Mouse (Mus musculus): Measurements from ENCODE around the gene Tex37.

The Tex37 gene

GRCm38 (mm10) chr6:70880714-70881304 is 37.9 kb downstream of the Tex37 start:
- peak; percentile 57 for DNase-seq (ENCODE audit: low read depth, low spot score)

- no peak for DNase-seq (ENCODE audit: low read depth, low spot score)
These were observed 43.7 kb downstream of the Tex37 start for GRCm38 (mm10) chr6:70875017-70875416.

DNA sequence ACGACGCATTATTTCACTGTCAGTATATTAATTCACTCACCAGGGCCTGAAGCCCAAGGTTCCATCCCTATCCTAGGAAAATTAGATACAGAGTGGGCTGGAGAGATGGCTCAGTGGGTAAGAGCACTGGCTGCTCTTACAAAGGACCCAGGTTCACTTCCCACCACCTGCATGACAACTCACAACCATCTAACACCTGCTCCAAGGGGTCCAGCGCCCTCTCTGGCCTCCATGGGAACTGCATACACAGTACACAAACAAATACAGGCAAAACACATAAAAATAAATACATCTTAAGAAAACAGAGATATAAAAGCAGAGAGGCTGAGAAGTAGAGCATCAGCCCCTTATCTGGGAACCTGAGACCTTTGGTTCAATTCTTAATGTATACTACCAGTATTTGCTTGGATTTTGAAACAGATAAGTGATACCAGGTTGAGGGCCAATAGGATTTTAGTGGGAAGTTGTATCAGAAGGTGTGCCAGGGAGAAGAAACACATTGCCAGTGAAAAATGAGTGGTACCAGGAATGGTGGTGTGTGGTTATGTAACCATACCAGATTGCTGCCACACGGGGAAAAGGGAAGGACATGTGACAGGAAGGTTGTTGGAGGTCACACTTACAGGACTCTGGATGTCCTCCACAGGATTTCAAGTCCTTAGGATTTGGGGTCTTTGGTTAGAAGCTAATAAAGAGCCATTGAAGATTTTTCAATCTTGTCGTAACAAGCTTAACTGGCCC is 44.5 kb downstream of the Tex37 start:
- peak; percentile 6 for DNase-seq (ENCODE audit: low read depth, low spot score)

GRCm38 (mm10) chr6:70872570-70872969 is 46.2 kb downstream of the Tex37 start:
- no peak for DNase-seq (ENCODE audit: low read depth, low spot score)

DNA sequence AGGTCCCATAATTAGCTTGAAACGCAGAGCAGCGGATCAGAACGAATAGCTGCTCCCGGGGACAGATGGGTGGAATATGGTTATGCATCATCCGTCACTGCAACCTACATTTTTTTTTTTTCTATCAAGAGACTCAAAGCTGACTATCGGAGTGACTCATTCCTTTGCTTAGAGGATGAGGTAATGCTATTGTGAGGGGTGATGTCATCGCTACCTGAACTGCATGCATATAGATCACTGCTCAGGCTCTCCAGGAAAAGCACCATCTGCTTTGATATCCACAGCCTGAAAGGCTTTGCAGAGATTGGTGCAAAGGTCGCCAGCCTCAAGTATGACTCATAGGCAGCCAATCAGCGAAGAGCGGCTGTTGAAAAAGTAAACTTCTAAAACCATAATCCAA is 46.6 kb downstream of the Tex37 start:
- DNase-seq (ENCODE audit: low read depth, low spot score): no peak

DNA sequence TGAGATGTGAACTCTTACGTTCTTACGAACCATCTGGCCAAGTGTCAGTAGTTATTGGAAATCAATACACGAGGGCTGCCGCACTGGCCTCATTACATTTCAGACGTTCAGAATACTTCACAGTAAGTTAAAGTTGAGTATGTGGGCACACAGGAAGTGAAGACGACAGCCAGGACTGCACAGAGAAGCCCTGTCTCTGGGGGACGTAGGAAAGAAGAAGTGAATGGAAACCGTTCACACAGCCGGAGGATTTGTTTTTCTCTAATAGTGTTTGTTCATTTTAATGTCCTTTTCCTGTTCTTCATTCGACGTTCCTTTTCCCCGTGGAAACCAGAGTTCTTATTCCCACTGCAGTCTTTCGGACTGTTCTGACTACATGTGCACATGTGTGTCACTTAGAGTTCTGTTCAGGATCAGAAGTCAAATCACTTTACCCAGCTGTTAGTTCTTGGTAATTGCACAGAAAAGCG is 47.2 kb downstream of the Tex37 start:
- DNase-seq (ENCODE audit: low read depth, low spot score): no peak

DNA sequence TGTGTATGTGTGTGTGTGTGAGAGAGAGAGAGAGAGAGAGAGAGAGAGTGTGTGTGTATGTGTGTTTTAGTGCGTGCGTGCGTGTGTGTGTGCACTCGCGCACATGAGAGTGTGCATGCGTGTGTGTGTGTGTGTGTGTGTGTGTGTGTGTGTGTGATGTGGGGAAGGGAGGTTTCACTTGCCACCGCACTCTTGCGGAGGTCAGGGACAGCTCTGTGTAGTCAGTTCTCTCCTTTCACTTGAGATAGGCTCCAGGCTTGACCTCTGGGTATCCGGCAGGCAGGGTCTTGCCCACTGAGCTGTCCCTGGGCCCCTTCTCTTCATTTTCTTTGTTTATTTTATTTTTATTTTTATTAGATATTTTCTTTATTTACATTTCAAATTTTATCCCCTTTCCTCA is 51.4 kb downstream of the Tex37 start:
- DNase-seq (ENCODE audit: low read depth, low spot score): no peak

GRCm38 (mm10) chr6:70866761-70867160 is 52.0 kb downstream of the Tex37 start:
- no peak for DNase-seq (ENCODE audit: low read depth, low spot score)

DNA sequence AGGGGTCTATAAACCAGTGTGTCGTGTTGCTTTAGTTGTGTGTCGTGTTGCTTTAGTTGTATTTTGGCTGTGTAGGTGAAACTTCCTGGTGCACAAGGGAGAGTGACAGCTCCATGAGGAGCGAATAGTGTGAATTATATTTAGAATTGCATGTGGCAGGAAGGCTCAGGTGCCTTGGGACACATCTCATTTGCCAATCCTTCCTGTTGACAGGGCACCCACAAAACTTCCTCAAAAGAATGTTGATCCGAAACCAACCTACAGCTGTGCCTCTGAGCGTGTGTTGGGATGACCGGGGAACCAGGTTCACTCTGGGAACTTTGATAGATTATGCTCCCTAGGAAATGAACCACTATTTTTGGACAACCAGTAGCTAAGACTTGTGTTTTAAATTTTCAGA is 54.4 kb downstream of the Tex37 start:
- DNase-seq (ENCODE audit: low read depth, low spot score): no peak
